Mouse (Mus musculus) G1E (cell line): Measurements from ENCODE around the gene Ddn.

ENCODE experiments used
- CTCF ChIP-seq: IDR thresholded peaks from 2 replicates; pipeline ENCODE4 v1.5.1; 2012; ENCODE audit warnings: low read depth, low read length, inconsistent platforms, mixed read lengths
- GATA1 ChIP-seq: IDR thresholded peaks from 2 replicates; pipeline ENCODE4 v1.6.1; 2012; ENCODE audit warnings: borderline replicate concordance, low read length, inconsistent platforms, mixed read lengths
- GATA2 ChIP-seq: IDR thresholded peaks from 2 replicates; pipeline ENCODE4 v1.6.1; 2012; ENCODE audit warnings: low read depth, low read length, inconsistent platforms, borderline replicate concordance
- POLR2AphosphoS5 ChIP-seq: IDR thresholded peaks from 2 replicates; pipeline ENCODE4 v1.6.1; 2012; ENCODE audit warnings: low read depth, low read length, inconsistent platforms; ENCODE audit not compliant: insufficient replicate concordance

DNA sequence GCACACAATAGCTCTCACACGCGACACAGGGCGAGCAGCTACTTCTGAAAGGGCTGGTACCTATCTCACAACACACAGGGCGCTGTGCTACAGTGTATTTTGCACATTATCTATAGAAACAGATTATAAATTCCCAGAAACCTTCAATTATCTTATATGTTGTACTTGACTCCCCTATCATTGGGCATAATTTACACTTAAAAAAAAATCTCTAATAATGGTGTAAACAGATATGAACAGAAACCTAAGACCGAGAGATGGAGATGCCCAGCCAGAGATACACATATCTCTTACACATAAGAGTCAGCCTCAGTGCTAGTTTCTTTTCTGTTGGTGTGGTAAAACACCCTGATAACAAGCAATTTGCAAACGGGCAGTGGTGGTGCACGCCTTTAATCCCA, 18.3 kb upstream of the Ddn start:
- no peak for TF ChIP-seq CTCF
- no peak for TF ChIP-seq GATA1
- no peak for TF ChIP-seq GATA2
- no peak for TF ChIP-seq POLR2AphosphoS5
